Mouse (Mus musculus) kidney, postnatal 0 days (tissue): ENCODE measurements at regions not wholly inside any gene's neighbourhood (a gene's known extent, or its start where the extent isn't known, plus 50 kb on each side); places are given as distances from the start of the nearest gene placed in this dataset.

ENCODE experiments used
- ATAC-seq: fragments of 200-750 bp; cut with Nextera tagmentation; replicated peaks from 2 replicates; pipeline ENCODE4 v1.8.0; 2017; ENCODE audit warnings: low read depth, moderate number of reproducible peaks, moderate TSS enrichment, moderate library complexity; ENCODE audit not compliant: low FRiP score
- DNase-seq: peaks from one replicate; pipeline ENCODE4 v3.0.0-alpha.2; 2016; ENCODE audit warnings: low spot score
- H3K27ac ChIP-seq: fragments of 300-500 bp; sonication (generic); 2 replicates; pipeline ENCODE4 v1.5.1; 2014; ENCODE audit warnings: mild to moderate bottlenecking
- H3K27me3 ChIP-seq: fragments of 300-500 bp; sonication (generic); 2 replicates; pipeline ENCODE4 v1.6.1; 2014; ENCODE audit warnings: low read length, mixed read lengths; ENCODE audit not compliant: insufficient read depth
- H3K36me3 ChIP-seq: fragments of 300-500 bp; sonication (generic); 2 replicates; pipeline ENCODE4 v1.6.1; 2014; ENCODE audit warnings: low read length, mixed read lengths; ENCODE audit not compliant: insufficient read depth
- H3K4me1 ChIP-seq: fragments of 300-500 bp; sonication (generic); replicated peaks from 2 replicates; pipeline ENCODE4 v1.6.1; 2014; ENCODE audit warnings: antibody characterized with exemption, low read length, mixed read lengths; ENCODE audit not compliant: insufficient read depth
- H3K4me2 ChIP-seq: fragments of 300-500 bp; sonication (generic); 2 replicates; pipeline ENCODE4 v1.6.1; 2014; ENCODE audit warnings: mild to moderate bottlenecking, low read length, moderate library complexity, mixed read lengths
- H3K4me3 ChIP-seq: fragments of 300-500 bp; sonication (generic); replicated peaks from 2 replicates; pipeline ENCODE4 v1.5.1; 2014; ENCODE audit warnings: low read depth, low read length
- H3K9ac ChIP-seq: fragments of 300-500 bp; sonication (generic); 2 replicates; pipeline ENCODE4 v1.6.1; 2014; ENCODE audit warnings: low read depth, low read length
- H3K9me3 ChIP-seq: fragments of 300-500 bp; sonication (generic); replicated peaks from 2 replicates; pipeline ENCODE4 v1.6.1; 2016; ENCODE audit warnings: low read length, inconsistent platforms, mixed read lengths
- CTCF ChIP-seq: IDR thresholded peaks from 2 replicates; pipeline ENCODE4 v1.5.1; 2016; ENCODE audit warnings: antibody characterized with exemption, low read depth, mild to moderate bottlenecking, moderate library complexity
- WGBS: fragments of 180-500 bp; shearing (Covaris S2); extraction: QIAGEN DNeasy Blood & Tissue Kit; methylation state at CpG from one replicate; pipeline ENCODE4 v1.1.7; 2014; 5-methylcytosine and 5-hydroxymethylcytosine counted together

GRCm38 (mm10) chr13:112160726-112161125, 127.5 kb upstream of the Ankrd55 start:
- no peaks in the 10 kb centered on the region for H3K36me3 ChIP-seq
- ATAC-seq (no peak), DNase-seq (no peak)
- no peaks in the 10 kb centered on the region for H3K27me3 ChIP-seq
- 83% methylated on average over 2 of the region's 2 CpGs for WGBS
- no peak overlapping the region for H3K4me3 ChIP-seq
- H3K27ac ChIP-seq, result no peak overlapping the region
- H3K9me3 ChIP-seq, result no peaks in the 10 kb centered on the region
- no peak overlapping the region for H3K4me2 ChIP-seq
- no peak overlapping the region for H3K9ac ChIP-seq
- no peak for TF ChIP-seq CTCF
- no peaks in the 10 kb centered on the region for H3K4me1 ChIP-seq

GRCm38 (mm10) chr13:112161886-112162285, 126.4 kb upstream of the Ankrd55 start:
- no peak for DNase-seq
- no peak for TF ChIP-seq CTCF
- no peaks in the 10 kb centered on the region for H3K4me1 ChIP-seq
- H3K4me3 ChIP-seq, result no peak overlapping the region
- no peak for ATAC-seq
- H3K27ac ChIP-seq, result no peak overlapping the region
- no peaks in the 10 kb centered on the region for H3K36me3 ChIP-seq
- H3K4me2 ChIP-seq, result no peak overlapping the region
- 91% methylated on average over 2 of the region's 2 CpGs for WGBS
- H3K9ac ChIP-seq, result no peak overlapping the region
- H3K27me3 ChIP-seq, result no peaks in the 10 kb centered on the region
- H3K9me3 ChIP-seq, result no peaks in the 10 kb centered on the region

- TF ChIP-seq CTCF, result no peak
- no peaks in the 10 kb centered on the region for H3K36me3 ChIP-seq
- DNase-seq (no peak), ATAC-seq (no peak)
- H3K4me3 ChIP-seq, result no peak overlapping the region
- H3K27me3 ChIP-seq, result no peaks in the 10 kb centered on the region
- H3K27ac ChIP-seq, result no peak overlapping the region
- H3K4me2 ChIP-seq, result no peak overlapping the region
- no peaks in the 10 kb centered on the region for H3K9me3 ChIP-seq
- 71% methylated on average over 2 of the region's 2 CpGs for WGBS
- H3K9ac ChIP-seq, result no peak overlapping the region
- H3K4me1 ChIP-seq, result no peaks in the 10 kb centered on the region
These were observed 122.3 kb upstream of the Ankrd55 start for GRCm38 (mm10) chr13:112165921-112166320.

GRCm38 (mm10) chr13:112166338-112166802, 121.9 kb upstream of the Ankrd55 start:
- Histone ChIP-seq H3K4me3 (no peak overlapping the region), H3K4me1 (no peaks in the 10 kb centered on the region), H3K9me3 (no peaks in the 10 kb centered on the region), H3K27me3 (no peaks in the 10 kb centered on the region), H3K36me3 (no peaks in the 10 kb centered on the region), H3K27ac (no peak overlapping the region), H3K4me2 (no peak overlapping the region), H3K9ac (no peak overlapping the region)
- ATAC-seq (no peak), DNase-seq (no peak)
- TF ChIP-seq CTCF, result no peak
- WGBS, result 61% methylated on average over 10 of the region's 10 CpGs

GRCm38 (mm10) chr13:112168468-112168867, 119.8 kb upstream of the Ankrd55 start:
- Histone ChIP-seq H3K9me3 (no peaks in the 10 kb centered on the region), H3K9ac (no peak overlapping the region), H3K36me3 (no peaks in the 10 kb centered on the region), H3K27ac (no peak overlapping the region), H3K4me2 (no peak overlapping the region), H3K27me3 (no peaks in the 10 kb centered on the region), H3K4me1 (no peaks in the 10 kb centered on the region), H3K4me3 (no peak overlapping the region)
- WGBS, result 88% methylated on average over 3 of the region's 3 CpGs
- TF ChIP-seq CTCF, result no peak
- ATAC-seq, result no peak
- no peak for DNase-seq

GRCm38 (mm10) chr13:112170872-112171271, 117.4 kb upstream of the Ankrd55 start:
- Histone ChIP-seq H3K27ac (no peak overlapping the region), H3K27me3 (no peaks in the 10 kb centered on the region), H3K4me1 (no peaks in the 10 kb centered on the region), H3K9me3 (no peaks in the 10 kb centered on the region), H3K36me3 (no peaks in the 10 kb centered on the region), H3K9ac (no peak overlapping the region), H3K4me3 (no peak overlapping the region), H3K4me2 (no peak overlapping the region)
- 90% methylated on average over 3 of the region's 3 CpGs for WGBS
- ATAC-seq, result no peak
- no peak for DNase-seq
- TF ChIP-seq CTCF, result no peak
